Mouse (Mus musculus) induced T-regulatory cell, adult 2 months (primary cell): ENCODE data around the gene Zfp110.
A peak's percentile ranks its signal among the peaks of the same experiment; 100 is the strongest.
"Not testable (repeated sequence)": the region's sequence is repeated elsewhere in the genome, so short reads cannot be mapped to it uniquely, and the experiment has no call there.

Experiments
- DNase-seq: peaks from one replicate; pipeline ENCODE4 v3.0.0-alpha.2; 2012; ENCODE audit warnings: low read depth

Zfp110 gene

DNA sequence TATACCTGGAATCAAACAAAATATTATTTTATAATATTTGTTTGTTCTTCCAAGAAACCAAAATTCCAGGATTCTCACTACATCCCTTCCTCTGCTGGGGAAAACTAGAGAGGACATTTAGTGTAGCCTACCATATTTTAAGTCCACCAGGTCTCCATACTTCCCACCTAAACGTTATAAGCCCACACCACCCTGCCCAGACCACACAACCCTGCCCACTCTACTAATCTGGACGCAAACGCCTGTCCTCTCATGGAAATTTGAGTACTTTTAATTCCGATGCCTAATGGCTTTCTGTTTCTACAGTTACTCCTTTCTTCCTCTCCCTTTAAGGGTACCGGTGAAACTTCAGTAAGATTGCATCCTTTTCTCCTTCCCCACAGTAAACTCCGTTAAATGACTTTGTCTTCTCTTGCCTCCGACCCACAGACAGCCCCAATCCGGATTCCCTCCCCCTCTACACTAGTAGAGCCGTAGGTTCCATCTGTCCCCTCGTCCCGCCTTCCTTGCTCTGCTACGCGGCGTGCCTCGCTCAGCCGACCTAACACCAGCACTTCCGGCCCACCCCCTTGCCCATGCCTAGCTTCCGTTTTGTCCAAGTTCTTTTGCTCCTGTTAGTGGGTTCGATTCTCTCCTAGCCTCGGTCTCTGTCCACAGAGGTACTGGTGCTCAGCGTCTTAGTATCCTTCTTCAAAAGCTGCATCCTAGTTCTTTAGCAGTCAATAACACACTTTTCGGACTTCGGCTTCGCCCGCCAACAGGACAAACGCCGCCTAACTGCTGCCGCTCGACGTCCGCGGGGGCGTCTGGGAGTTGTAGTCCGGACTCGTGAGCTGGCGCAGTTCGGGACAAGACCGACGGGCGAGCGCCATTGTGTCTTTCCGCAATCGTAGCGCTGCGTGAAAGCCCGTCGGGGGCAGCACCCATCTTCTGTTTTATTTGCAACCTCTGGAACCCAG is at the start of gene Zfp110:
TSS of gene Zfp110 (plus strand) at position 600 of the 959 bp plus-strand sequence.
- DNase-seq, result peak; percentile 95

GRCm38 (mm10) chr7:12787333-12787732 is 47.2 kb upstream of the Zfp110 start:
- DNase-seq, result no peak

- no peak for DNase-seq
These were observed 46.5 kb upstream of the Zfp110 start for GRCm38 (mm10) chr7:12788025-12788424.

DNA sequence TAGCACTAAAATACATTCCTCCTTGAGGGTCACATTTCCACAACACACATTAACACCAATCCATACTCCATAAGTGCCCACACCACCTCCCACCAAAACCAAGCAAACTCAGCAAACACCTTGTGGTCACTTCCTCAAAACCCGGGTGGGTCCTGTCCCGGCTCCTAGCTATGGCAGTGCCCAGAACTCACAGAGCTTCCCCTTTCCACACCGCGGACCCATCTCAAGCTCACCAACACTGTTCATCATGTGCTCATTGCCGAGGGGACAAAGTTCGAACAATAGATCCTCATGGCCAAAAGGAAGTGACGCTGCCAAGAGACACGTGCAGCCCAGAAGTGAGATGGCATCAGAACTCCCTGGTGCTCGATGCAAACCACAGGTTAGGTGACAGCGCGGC is 41.9 kb upstream of the Zfp110 start:
- not testable (repeated sequence) for DNase-seq

GRCm38 (mm10) chr7:12797971-12798370 is 36.6 kb upstream of the Zfp110 start:
- DNase-seq, result no peak

GRCm38 (mm10) chr7:12799554-12799953 is 35.0 kb upstream of the Zfp110 start:
- no peak for DNase-seq

GRCm38 (mm10) chr7:12802866-12803726 is 31.5 kb upstream of the Zfp110 start, which contains the start of gene Zscan18:
Gene Zscan18, minus strand, starts transcription at chr7:12803635.
- DNase-seq, result peak; percentile 71

DNA sequence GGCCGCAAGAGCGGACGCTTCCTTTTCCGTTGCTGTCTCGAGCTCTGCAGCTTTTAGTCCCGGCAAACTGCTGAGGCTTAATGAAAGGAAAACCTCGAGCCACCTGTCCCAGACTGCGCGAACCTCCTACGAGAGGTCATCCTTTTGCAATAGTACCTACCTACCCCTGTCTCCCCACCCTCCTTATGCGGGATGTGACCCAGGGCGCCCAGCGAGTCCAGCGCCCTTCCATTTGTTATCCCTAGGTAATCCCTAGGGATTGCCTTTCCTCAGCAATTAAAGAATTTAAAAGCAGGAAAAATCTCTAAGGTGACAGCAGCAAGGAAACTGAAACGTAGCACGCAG is 30.9 kb upstream of the Zfp110 start:
- DNase-seq, result no peak

DNA sequence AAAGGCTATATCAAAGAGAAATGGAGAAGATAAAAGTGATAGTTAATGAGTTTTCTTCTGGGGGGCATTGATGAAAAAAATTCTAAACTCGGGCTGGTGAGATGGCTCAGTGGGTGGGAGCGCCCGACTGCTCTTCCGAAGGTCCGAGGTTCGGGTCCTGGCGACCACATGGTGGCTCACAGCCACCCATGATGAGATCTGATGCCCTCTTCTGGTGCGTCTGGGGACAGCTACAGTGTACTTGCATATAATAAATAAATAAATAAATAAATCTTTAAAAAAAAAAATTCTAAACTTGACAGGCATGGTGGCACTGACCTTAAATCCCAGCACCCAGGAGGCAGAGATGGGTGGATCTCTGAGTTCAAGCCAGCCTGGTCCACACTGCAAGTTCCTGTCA is 19.0 kb upstream of the Zfp110 start:
- DNase-seq, result no peak

GRCm38 (mm10) chr7:12818521-12819295 is 15.9 kb upstream of the Zfp110 start, which contains the start of gene Zfp329:
Gene Zfp329, minus strand, starts transcription at chr7:12818858.
- DNase-seq, result peak; percentile 97

DNA sequence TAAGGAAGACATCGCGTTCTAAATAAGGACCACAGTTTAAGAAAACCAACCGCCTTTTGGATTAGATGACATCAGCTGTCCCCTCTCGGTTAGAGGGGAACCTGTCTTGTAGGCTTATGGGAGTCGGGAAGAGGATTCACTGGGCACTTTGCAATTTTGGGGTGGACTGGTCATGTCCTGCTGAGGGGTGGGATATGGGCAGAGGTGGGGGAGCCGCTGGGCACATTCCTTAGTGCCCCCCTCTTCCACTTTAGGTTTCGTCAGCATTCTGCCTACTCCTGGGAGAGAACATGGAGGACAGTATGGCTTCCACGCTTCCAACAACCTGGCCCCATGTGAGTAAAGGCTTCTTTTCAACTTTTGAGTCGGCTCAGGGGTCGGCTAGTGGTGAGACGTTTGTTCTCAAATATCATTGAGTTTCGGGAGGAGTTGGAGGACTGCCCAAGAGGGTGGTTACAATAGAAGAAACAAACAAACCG is 671 bp downstream of the Zfp110 start:
- no peak for DNase-seq

- DNase-seq, result peak; percentile 10
These were observed 1.2 kb downstream of the Zfp110 start for GRCm38 (mm10) chr7:12835779-12836178.

GRCm38 (mm10) chr7:12874301-12874700 is 39.7 kb downstream of the Zfp110 start:
- DNase-seq, result peak; percentile 82

DNA sequence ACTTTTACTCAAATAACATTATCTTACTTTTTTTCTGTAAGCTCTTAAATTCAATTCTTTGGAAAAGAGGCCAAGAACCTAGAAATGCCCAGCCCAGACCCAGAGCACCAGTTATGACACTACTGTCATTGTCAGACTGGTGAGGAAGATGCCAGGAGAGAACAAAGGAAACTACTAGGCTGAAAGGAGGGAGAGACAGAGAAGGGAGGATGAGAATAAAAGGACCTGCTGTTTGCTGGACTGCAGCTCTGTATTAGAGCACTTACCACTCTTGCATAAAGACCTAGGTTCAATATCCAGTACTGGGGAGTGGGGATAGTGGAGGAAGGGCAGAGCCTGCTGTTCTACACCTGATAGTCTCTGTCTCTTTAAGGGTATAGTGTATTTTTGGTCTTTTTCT is 45.5 kb downstream of the Zfp110 start:
- DNase-seq, result no peak

DNA sequence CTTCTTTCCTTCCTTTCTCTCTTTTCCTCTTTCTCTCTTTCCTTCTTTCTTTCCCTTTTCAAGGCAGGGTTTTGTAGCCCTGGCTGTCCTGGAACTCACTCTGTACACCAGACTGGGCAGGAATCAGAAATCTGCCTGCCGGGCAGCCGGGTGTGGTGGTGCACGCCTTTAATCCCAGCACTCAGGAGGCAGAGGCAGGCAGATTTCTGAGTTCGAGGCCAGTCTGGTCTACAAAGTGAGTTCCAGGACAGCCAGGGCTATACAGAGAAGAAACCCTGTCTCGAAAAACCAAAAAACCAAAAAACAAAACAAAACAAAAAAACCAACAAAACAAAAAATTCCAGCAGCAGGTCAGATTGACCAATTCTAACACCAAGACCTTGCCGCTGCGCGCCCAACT is 45.9 kb downstream of the Zfp110 start:
- not testable (repeated sequence) for DNase-seq

- DNase-seq, result peak; percentile 93
These were observed 46.5 kb downstream of the Zfp110 start, which contains the start of gene Zfp128 for GRCm38 (mm10) chr7:12880911-12881660. Gene Zfp128, plus strand, starts transcription at chr7:12881177.

- DNase-seq, result no peak
These were observed 52.2 kb downstream of the Zfp110 start for GRCm38 (mm10) chr7:12886563-12887266.

DNA sequence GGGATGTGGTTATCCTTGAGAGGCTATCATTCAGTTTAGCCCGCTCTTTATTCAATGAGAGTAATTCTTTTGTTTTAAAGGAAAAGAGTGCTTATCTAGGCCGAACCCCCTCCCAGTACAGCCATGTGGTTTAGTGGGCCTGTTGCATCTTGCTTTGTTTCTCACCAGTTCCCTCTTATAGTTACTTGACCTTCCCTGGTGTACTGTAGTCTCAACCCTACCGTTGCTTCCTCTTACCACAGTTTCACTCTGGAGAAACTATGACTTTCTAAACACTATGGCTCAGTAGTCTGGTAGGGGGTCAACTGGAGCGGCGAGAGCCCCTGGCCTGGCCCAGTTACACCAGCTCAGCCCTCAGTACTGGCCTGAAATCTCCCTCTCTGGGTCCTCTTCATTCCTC is 53.0 kb downstream of the Zfp110 start:
- no peak for DNase-seq

DNA sequence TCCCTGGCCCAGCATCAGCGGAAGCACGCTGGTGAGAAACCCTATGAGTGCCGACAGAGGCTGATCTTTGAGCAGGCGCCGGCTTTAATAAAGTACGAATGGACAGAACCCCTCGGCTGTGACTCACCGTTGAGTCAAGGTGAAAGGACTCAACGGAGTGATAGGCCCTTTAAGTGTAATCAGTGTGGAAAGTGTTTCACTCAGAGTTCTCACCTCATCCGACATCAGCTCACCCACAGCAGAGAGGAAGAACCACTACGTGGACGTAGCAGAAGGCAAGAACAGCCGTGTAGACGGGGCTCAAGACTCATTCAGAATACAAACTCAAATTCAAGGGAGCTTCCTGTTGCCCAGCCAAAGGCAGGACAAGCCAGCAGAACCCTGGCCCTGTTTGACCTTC is 56.4 kb downstream of the Zfp110 start:
- DNase-seq, result peak; percentile 46

GRCm38 (mm10) chr7:12891334-12891733 is 56.8 kb downstream of the Zfp110 start:
- DNase-seq, result peak; percentile 44
